Mouse (Mus musculus) G1E (cell line): ENCODE measurements around the gene Zhx3. TPM values are rescaled to one million over a fixed set of nuclear protein-coding genes. Genes with fewer than 3 reads are reported as not detected.

Experiments
- ATAC-seq: 2 replicates; pipeline ENCODE4 v1.8.0; 2016; ENCODE audit warnings: mild to moderate bottlenecking; ENCODE audit not compliant: insufficient number of reproducible peaks, poor library complexity, low FRiP score, severe bottlenecking; ENCODE audit errors: extremely low read depth
- DNase-seq: peaks from one replicate; pipeline ENCODE4 v3.0.0; 2012; ENCODE audit warnings: low spot score
- H3K27me3 ChIP-seq: 2 replicates; pipeline ENCODE4 v1.6.1; 2012; ENCODE audit warnings: mild to moderate bottlenecking, low read length, inconsistent platforms; ENCODE audit not compliant: insufficient read depth
- H3K36me3 ChIP-seq: replicated peaks from 2 replicates; pipeline ENCODE3; 2012; ENCODE audit warnings: mild to moderate bottlenecking, inconsistent platforms
- H3K4me1 ChIP-seq: 2 replicates; pipeline ENCODE4 v1.6.1; 2012; ENCODE audit warnings: low read depth, low read length, inconsistent platforms, mixed read lengths; ENCODE audit not compliant: insufficient read depth
- H3K4me3 ChIP-seq: 2 replicates; pipeline ENCODE4 v1.5.1; 2012; ENCODE audit warnings: low read depth, mild to moderate bottlenecking, inconsistent platforms, low read length, moderate library complexity, mixed read lengths
- H3K9me3 ChIP-seq: replicated peaks from 2 replicates; pipeline ENCODE4 v1.6.1; 2012; ENCODE audit warnings: inconsistent platforms
- CTCF ChIP-seq: IDR thresholded peaks from 2 replicates; pipeline ENCODE4 v1.5.1; 2012; ENCODE audit warnings: low read depth, low read length, inconsistent platforms, mixed read lengths
- GATA1 ChIP-seq: IDR thresholded peaks from 2 replicates; pipeline ENCODE4 v1.6.1; 2012; ENCODE audit warnings: borderline replicate concordance, low read length, inconsistent platforms, mixed read lengths
- GATA2 ChIP-seq: IDR thresholded peaks from 2 replicates; pipeline ENCODE4 v1.6.1; 2012; ENCODE audit warnings: low read depth, low read length, inconsistent platforms, borderline replicate concordance
- POLR2AphosphoS5 ChIP-seq: IDR thresholded peaks from 2 replicates; pipeline ENCODE4 v1.6.1; 2012; ENCODE audit warnings: low read depth, low read length, inconsistent platforms; ENCODE audit not compliant: insufficient replicate concordance
- TAL1 ChIP-seq: conservative IDR thresholded peaks from 2 replicates; pipeline ENCODE4 v1.6.1; 2012; ENCODE audit warnings: low read depth, low read length, inconsistent platforms, mixed read lengths
- polyA plus RNA-seq: library from polyadenylated mRNA; stranded (reverse); fragments of >175 nt; gene quantifications from 2 replicates; pipeline ENCODE4 v1.2.3, GENCODE M21; 2012
- total RNA-seq, 2 experiments: library from RNA; stranded (forward) in 1 of 2; stranded (reverse) in 1 of 2; fragments of 200-1000 nt in 1 of 2; fragments of >200 nt in 1 of 2; fragmentation: Nextera tagmentation in 1 of 2; gene quantifications; 2 replicates each; pipeline ENCODE4 v1.2.3; 2014 to 2017

Zhx3 gene
- total and polyA plus RNA-seq, 3 experiments: 1.7 to 8.4 (median 8.2) TPM

DNA sequence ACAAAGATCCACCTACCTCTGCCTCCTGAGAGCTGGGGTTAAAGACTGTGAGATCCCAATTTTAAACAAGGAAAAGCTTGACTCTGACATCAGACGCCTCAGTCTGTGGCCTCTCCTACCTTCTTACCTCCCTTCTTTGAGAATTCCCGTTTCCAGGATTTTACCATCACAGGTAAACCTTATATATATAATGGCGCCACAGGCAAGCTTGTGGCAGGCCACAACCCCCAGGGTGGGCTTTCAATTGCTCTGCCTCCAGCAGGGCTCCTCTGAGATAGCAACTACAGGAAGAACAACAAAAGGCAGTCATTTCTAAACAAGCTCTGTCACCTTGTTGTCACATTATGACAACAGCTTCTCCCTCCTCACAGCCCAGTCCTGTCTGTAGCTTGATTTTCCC lies 13.4 kb upstream of the Zhx3 start:
- no peak for DNase-seq
- Histone ChIP-seq H3K27me3 (peaks cover 5% of the 10 kb centered on the region; the same call in 1 of the 2 replicates), H3K36me3 (no peaks in the 10 kb centered on the region), H3K4me3 (no peak overlapping the region), H3K4me1 (peaks cover 21% of the 10 kb centered on the region), H3K9me3 (no peaks in the 10 kb centered on the region)
- no peak for ATAC-seq
- TF ChIP-seq GATA2 (no peak), CTCF (no peak), TAL1 (no peak), GATA1 (no peak), POLR2AphosphoS5 (no peak)

DNA sequence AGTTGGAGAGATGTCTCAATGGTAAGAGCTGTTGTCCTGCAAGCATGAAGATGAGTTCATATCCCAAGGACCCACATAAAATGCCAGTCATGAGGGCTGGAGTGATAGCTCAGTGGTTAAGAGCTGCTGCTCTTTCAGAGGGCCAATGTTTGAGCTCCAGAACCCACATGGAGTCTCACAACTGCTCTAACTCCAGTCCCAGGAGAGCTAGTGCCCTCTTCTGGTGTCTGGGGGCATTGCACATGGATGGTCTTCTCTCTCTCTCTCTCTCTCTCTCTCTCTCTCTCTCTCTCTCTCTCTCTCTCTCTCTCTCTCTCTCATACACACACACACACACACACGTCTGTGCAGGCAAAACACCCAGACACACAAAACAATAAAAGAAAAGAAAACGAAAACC lies 12.0 kb upstream of the Zhx3 start:
- Histone ChIP-seq H3K4me1 (peaks cover 21% of the 10 kb centered on the region), H3K9me3 (no peaks in the 10 kb centered on the region), H3K36me3 (no peaks in the 10 kb centered on the region), H3K4me3 (no peak overlapping the region), H3K27me3 (peaks cover 13% of the 10 kb centered on the region; the same call in 1 of the 2 replicates)
- DNase-seq (no peak), ATAC-seq (no peak)
- TF ChIP-seq GATA2 (no peak), POLR2AphosphoS5 (no peak), CTCF (peak; percentile 69), TAL1 (no peak)

DNA sequence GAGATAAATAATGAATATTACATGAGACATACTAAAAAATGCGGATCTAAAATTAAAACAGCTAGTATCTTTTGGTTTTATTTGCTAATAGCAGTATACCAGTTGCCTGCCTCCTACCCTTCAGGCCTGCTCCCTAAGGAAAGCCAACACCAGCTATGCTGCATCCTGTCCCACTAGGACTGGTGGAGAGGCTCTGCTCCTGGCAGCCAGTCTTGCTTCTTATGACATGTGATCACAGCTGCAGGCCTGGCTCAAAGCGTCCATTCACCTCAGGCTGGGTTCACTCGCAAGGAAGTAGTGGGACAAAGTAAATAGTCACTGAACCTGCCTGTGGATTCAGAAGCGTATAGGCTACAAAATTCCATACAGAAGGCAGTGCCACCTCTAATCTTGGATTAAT lies 11.1 kb upstream of the Zhx3 start:
- Histone ChIP-seq H3K9me3 (no peaks in the 10 kb centered on the region), H3K4me1 (peaks cover 21% of the 10 kb centered on the region), H3K27me3 (peaks cover 13% of the 10 kb centered on the region; the same call in 1 of the 2 replicates), H3K4me3 (no peak overlapping the region), H3K36me3 (no peaks in the 10 kb centered on the region)
- ATAC-seq: no peak
- TF ChIP-seq GATA2 (no peak), POLR2AphosphoS5 (no peak), CTCF (no peak), GATA1 (no peak), TAL1 (no peak)
- no peak for DNase-seq

DNA sequence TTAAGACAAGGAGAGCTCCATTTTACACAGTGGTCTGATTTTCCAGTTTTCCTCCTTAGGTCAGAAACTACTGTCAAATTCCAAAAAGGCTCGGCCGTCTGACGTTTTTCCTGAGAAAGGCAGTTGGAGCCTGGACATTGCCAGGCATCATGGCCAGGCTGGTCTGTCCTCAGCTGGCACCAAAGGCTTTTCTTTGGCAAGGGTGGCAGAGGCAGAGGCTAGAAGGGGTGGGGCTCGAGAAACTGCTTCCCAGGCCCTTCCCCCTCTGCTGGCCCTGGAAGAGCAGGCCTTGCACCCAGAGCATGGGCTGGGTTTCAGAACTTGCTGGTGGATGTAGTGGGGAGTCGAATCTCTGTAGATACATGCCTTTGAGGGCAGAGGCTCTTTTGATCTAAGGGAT lies 9.6 kb upstream of the Zhx3 start:
- Histone ChIP-seq H3K36me3 (no peaks in the 10 kb centered on the region), H3K4me3 (no peak overlapping the region), H3K27me3 (peaks cover 17% of the 10 kb centered on the region), H3K4me1 (peaks cover 7% of the 10 kb centered on the region), H3K9me3 (no peaks in the 10 kb centered on the region)
- ATAC-seq: no peak
- no peak for DNase-seq
- TF ChIP-seq TAL1: no peak
- TF ChIP-seq GATA1: no peak
- no peak for TF ChIP-seq CTCF
- TF ChIP-seq GATA2: no peak
- TF ChIP-seq POLR2AphosphoS5: no peak

DNA sequence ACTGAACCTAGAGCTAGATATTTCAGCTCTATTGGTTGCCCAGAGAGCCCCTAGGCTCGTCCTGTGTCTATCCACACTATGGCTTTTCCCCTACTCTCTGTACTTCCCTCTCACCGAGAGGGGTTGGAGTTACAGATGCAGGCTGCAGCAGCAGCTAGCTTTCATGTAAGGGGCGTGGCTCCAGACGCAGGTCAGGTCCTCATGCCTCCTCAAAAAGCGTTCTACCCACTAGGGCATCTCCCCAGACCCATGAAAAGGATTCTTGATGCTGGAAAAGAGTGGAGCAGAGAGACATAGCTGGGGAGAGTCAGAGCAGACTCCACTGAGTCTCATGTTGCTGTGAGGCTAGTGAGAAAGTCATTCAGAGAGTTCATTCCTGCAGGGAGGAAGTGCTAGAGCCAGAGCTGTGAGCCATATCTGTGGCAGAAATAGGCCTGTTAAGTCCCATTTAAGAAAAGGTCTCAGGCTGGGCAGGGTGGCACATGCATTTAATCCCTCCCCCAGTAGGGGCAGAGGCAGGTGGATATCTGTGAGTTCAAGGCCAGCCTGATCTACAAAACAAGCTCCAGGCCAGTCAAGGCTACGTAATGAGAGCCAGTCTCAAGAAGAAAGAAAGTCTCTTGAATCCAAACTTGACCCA lies 8.8 kb upstream of the Zhx3 start:
- Histone ChIP-seq H3K36me3 (no peaks in the 10 kb centered on the region), H3K27me3 (peaks cover 18% of the 10 kb centered on the region), H3K4me3 (no peak overlapping the region), H3K9me3 (no peaks in the 10 kb centered on the region), H3K4me1 (peaks cover 5% of the 10 kb centered on the region)
- DNase-seq: no peak
- TF ChIP-seq GATA1 (no peak), POLR2AphosphoS5 (no peak), TAL1 (no peak), CTCF (no peak), GATA2 (no peak)
- peak; percentile 18; the same call in 1 of the 2 replicates for ATAC-seq

- TF ChIP-seq POLR2AphosphoS5: no peak
- TF ChIP-seq GATA2: no peak
- TF ChIP-seq CTCF: no peak
- TF ChIP-seq TAL1: no peak
- ATAC-seq: no peak
Measured at GRCm38 (mm10) chr2:160880453-160881195, 7.8 kb upstream of the Zhx3 start, which contains the start of gene Lpin3. Lpin3 (plus strand) TSS chr2:160880670.

More at GRCm38 (mm10) chr2:160880453-160881195, 7.8 kb upstream of the Zhx3 start, which contains the start of gene Lpin3:
- Histone ChIP-seq H3K9me3 (no peaks in the 10 kb centered on the region), H3K36me3 (no peaks in the 10 kb centered on the region), H3K4me3 (no peak within 1 kb of the TSS), H3K4me1 (peaks cover 5% of the 10 kb centered on the region), H3K27me3 (peaks cover 18% of the 10 kb centered on the region)
- DNase-seq: no peak
